Mouse (Mus musculus) forebrain, postnatal 0 days (tissue): ENCODE measurements around the gene Tbx4. TPM values are rescaled to one million over a fixed set of nuclear protein-coding genes. Genes with fewer than 3 reads are reported as not detected.

ENCODE experiments used
- ATAC-seq: fragments of 200-750 bp; cut with Nextera tagmentation; 2 replicates; pipeline ENCODE4 v1.8.0; 2017; ENCODE audit warnings: mild to moderate bottlenecking, moderate library complexity
- DNase-seq: peaks from one replicate; pipeline ENCODE4 v3.0.0-alpha.2; 2015
- H3K27ac ChIP-seq: fragments of 300-500 bp; sonication (generic); 2 replicates; pipeline ENCODE4 v1.5.1; 2014; ENCODE audit warnings: low read depth, mild to moderate bottlenecking, antibody characterized with exemption, low read length, moderate library complexity, mixed read lengths
- H3K27me3 ChIP-seq: fragments of 300-500 bp; sonication (generic); 2 replicates; pipeline ENCODE4 v1.6.1; 2014; ENCODE audit warnings: mild to moderate bottlenecking, low read length, mixed read lengths; ENCODE audit not compliant: insufficient read depth
- H3K36me3 ChIP-seq: fragments of 300-500 bp; sonication (generic); 2 replicates; pipeline ENCODE4 v1.6.1; 2014; ENCODE audit warnings: mild to moderate bottlenecking, moderate library complexity; ENCODE audit not compliant: insufficient read depth
- H3K4me1 ChIP-seq: fragments of 300-500 bp; sonication (generic); 2 replicates; pipeline ENCODE4 v1.6.1; 2014; ENCODE audit warnings: antibody characterized with exemption; ENCODE audit not compliant: insufficient read depth
- H3K4me2 ChIP-seq: fragments of 300-500 bp; sonication (generic); 2 replicates; pipeline ENCODE4 v1.6.1; 2014; ENCODE audit warnings: low read depth, mild to moderate bottlenecking, moderate library complexity
- H3K4me3 ChIP-seq: fragments of 300-500 bp; sonication (generic); 2 replicates; pipeline ENCODE4 v1.5.1; 2014; ENCODE audit warnings: low read depth, low read length, mixed read lengths
- H3K9ac ChIP-seq: fragments of 300-500 bp; sonication (generic); 2 replicates; pipeline ENCODE4 v1.6.1; 2014; ENCODE audit warnings: mild to moderate bottlenecking
- H3K9me3 ChIP-seq: fragments of 300-500 bp; sonication (generic); 2 replicates; pipeline ENCODE4 v1.6.1; 2016; ENCODE audit warnings: low read length
- CTCF ChIP-seq: sonication (generic); IDR thresholded peaks from 2 replicates; pipeline ENCODE4 v1.5.1; 2016; ENCODE audit warnings: antibody characterized with exemption, control low read depth, low read depth
- WGBS: fragments of 180-500 bp; shearing (Covaris S2); extraction: QIAGEN DNeasy Blood & Tissue Kit; methylation state at CpG from one replicate; pipeline ENCODE4 v1.1.7; 2014; 5-methylcytosine and 5-hydroxymethylcytosine counted together
- polyA plus RNA-seq: library from polyadenylated mRNA; unstranded; fragments of >200 nt; fragmentation: Nextera tagmentation; extraction: Ambion mirVana; gene quantifications from 2 replicates; pipeline ENCODE4 v1.2.1, GENCODE M21; 2015
- total RNA-seq: library from RNA; depleted of rRNA; stranded (reverse); fragments of >200 nt; gene quantifications from 2 replicates; pipeline ENCODE4 v1.2.3, GENCODE M21; 2014

The Tbx4 gene
- total and polyA plus RNA-seq, 2 experiments from 2014 or later = 0.19 to 0.33 TPM

GRCm38 (mm10) chr11:85926287-85926764 lies 40.1 kb downstream of the Tbx4 start:
- peak overlapping the region; percentile 23; the same call in 1 of the 2 replicates for H3K4me2 ChIP-seq
- no peak for TF ChIP-seq CTCF
- 5% methylated on average over 16 of the region's 16 CpGs for WGBS
- H3K4me3 ChIP-seq = peak overlapping the region; percentile 16; the same call in 1 of the 2 replicates
- H3K27me3 ChIP-seq = peaks cover 30% of the 10 kb centered on the region
- peak; percentile 20 for DNase-seq
- H3K9ac ChIP-seq = no peak overlapping the region
- no peaks in the 10 kb centered on the region for H3K36me3 ChIP-seq
- 0 out of 2 replicates have a peak, but pooled peaks cover 4% of the 10 kb centered on the region for H3K4me1 ChIP-seq
- no peaks in the 10 kb centered on the region for H3K9me3 ChIP-seq
- no peak for ATAC-seq
- no peak overlapping the region for H3K27ac ChIP-seq

- ATAC-seq = no peak
- Histone ChIP-seq H3K9me3 (no peaks in the 10 kb centered on the region), H3K36me3 (no peaks in the 10 kb centered on the region), H3K4me2 (no peak overlapping the region), H3K4me1 (0 out of 2 replicates have a peak, but pooled peaks cover 4% of the 10 kb centered on the region), H3K4me3 (no peak overlapping the region), H3K27me3 (peaks cover 30% of the 10 kb centered on the region), H3K9ac (no peak overlapping the region), H3K27ac (no peak overlapping the region)
- no peak for TF ChIP-seq CTCF
- 79% methylated on average over 4 of the region's 4 CpGs for WGBS
- no peak for DNase-seq
These were observed 41.9 kb downstream of the Tbx4 start for GRCm38 (mm10) chr11:85928106-85928505.

DNA sequence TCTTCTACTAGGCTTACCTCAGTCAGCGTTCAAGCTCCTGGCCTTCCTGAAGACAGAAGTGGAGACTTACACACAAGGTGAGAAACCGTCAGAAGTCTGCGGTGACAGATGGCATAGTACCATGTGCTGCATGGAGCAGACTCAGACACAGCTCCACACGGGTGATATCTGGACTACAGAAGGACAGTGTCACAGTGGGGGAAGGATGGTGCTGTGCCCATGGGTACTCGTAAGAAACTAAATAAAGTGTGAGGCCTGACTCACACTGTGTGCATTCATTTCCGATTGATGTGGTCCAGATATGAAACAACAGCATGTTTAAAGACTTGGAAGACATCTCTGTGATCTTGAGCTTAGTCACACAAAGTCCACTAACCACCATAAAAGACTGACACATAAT lies 43.4 kb downstream of the Tbx4 start:
- DNase-seq (no peak), ATAC-seq (no peak)
- Histone ChIP-seq H3K27ac (no peak overlapping the region), H3K36me3 (no peaks in the 10 kb centered on the region), H3K9ac (no peak overlapping the region), H3K4me1 (0 out of 2 replicates have a peak, but pooled peaks cover 4% of the 10 kb centered on the region), H3K27me3 (peaks cover 19% of the 10 kb centered on the region), H3K4me3 (no peak overlapping the region), H3K9me3 (no peaks in the 10 kb centered on the region), H3K4me2 (no peak overlapping the region)
- TF ChIP-seq CTCF = no peak
- 78% methylated on average over 6 of the region's 6 CpGs for WGBS

DNA sequence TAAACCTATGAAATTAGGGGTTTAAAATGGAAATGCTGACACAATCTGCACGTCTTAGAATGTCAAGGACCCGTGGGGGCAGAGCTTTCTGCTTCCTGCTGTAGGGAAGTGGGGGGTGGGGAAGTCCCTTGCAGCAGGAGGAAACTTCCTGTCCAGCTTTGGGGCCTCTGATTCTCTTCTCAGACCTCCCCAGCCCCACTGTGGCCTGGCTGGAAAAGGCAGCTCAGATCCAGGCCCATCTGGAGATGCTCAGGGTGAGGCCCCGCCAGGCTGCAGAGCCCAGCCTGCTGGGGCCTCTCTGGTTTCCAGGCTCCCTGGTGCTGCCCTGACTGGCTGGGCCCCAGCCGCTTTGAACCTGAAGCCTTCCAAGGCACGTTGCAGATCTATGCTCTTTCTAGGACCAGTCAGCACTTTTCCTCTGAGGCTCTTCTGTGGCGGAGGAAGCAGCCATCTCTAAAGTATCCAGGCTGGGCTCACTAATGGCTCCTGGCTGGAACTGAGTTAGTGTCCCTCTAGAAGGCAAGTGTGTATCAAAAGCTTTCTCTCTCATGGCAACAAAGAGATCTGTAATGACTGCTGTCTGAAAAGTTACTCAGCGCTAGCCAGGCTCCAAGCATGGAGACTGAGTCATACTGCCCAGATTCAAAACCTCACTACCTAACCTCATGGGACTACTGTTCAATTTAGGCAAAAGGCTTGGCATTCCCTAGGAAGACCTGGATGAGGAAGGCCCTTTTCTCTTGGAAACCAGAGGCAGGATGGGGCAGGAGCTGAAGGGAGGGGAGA lies 55.8 kb downstream of the Tbx4 start:
- Histone ChIP-seq H3K4me3 (no peak overlapping the region), H3K9me3 (no peaks in the 10 kb centered on the region), H3K36me3 (no peaks in the 10 kb centered on the region), H3K4me2 (no peak overlapping the region), H3K27ac (no peak overlapping the region), H3K27me3 (no peaks in the 10 kb centered on the region), H3K9ac (no peak overlapping the region), H3K4me1 (no peaks in the 10 kb centered on the region)
- 45% methylated on average over 7 of the region's 7 CpGs for WGBS
- no peak for DNase-seq
- ATAC-seq = no peak
- TF ChIP-seq CTCF = no peak

DNA sequence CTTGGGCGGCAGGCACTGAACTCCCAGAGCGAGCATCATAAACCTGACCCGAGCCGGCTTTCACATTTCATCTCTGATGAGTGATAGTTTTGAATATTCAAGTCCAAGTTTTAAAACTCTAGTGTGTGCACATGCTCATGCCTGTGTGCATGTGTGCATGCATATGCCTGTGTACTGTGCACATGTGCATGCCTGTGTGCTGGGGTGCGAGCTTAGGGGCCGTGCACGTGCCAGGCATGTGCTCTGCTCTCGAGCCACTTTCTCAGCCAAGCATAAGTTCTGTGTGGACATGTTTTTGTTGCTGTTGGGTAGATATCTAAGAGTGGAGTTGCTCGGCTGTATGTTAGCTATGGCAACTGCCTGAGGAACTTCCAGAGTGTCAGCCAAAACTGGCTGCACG lies 62.5 kb downstream of the Tbx4 start:
- H3K4me3 ChIP-seq = no peak overlapping the region
- no peak overlapping the region for H3K4me2 ChIP-seq
- H3K9ac ChIP-seq = no peak overlapping the region
- H3K27ac ChIP-seq = no peak overlapping the region
- no peaks in the 10 kb centered on the region for H3K36me3 ChIP-seq
- no peak for DNase-seq
- no peaks in the 10 kb centered on the region for H3K4me1 ChIP-seq
- H3K27me3 ChIP-seq = no peaks in the 10 kb centered on the region
- TF ChIP-seq CTCF = no peak
- WGBS = 86% methylated on average over 10 of the region's 10 CpGs
- no peak for ATAC-seq
- no peaks in the 10 kb centered on the region for H3K9me3 ChIP-seq

GRCm38 (mm10) chr11:85949749-85950148 lies 63.5 kb downstream of the Tbx4 start:
- H3K4me1 ChIP-seq = no peaks in the 10 kb centered on the region
- ATAC-seq = no peak
- H3K27ac ChIP-seq = no peak overlapping the region
- no peak overlapping the region for H3K4me2 ChIP-seq
- no peaks in the 10 kb centered on the region for H3K36me3 ChIP-seq
- H3K9me3 ChIP-seq = no peaks in the 10 kb centered on the region
- H3K27me3 ChIP-seq = no peaks in the 10 kb centered on the region
- no peak overlapping the region for H3K9ac ChIP-seq
- no peak for TF ChIP-seq CTCF
- DNase-seq = no peak
- 94% methylated on average over 2 of the region's 2 CpGs for WGBS
- no peak overlapping the region for H3K4me3 ChIP-seq

DNA sequence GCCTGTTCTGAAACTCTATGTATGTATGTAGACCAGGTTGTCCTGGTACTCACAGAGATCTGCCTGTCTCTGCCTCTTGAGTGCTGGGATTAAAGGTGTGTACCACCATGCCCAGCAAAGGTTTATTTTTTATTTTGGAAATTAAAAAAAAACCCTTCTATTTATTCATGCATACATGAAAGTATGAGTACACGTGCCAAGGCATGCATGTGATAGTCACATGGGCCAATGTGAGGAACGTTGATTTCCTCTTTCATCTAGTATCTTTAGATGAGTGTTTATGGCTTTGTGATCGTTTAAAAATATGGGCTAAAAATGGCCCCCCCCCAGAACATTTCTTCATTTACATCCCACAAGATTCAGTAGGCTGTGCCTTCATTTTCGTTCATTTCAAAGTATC lies 66.3 kb downstream of the Tbx4 start:
- Histone ChIP-seq H3K27ac (no peak overlapping the region), H3K36me3 (no peaks in the 10 kb centered on the region), H3K9ac (no peak overlapping the region), H3K4me2 (no peak overlapping the region), H3K27me3 (no peaks in the 10 kb centered on the region), H3K9me3 (no peaks in the 10 kb centered on the region), H3K4me1 (peaks cover under 1% of the 10 kb centered on the region; the same call in 1 of the 2 replicates), H3K4me3 (no peak overlapping the region)
- TF ChIP-seq CTCF = no peak
- no peak for DNase-seq
- no peak for ATAC-seq
- WGBS = 82% methylated on average over 4 of the region's 4 CpGs
